Mouse (Mus musculus): ENCODE results near the gene Psg27.

DNA sequence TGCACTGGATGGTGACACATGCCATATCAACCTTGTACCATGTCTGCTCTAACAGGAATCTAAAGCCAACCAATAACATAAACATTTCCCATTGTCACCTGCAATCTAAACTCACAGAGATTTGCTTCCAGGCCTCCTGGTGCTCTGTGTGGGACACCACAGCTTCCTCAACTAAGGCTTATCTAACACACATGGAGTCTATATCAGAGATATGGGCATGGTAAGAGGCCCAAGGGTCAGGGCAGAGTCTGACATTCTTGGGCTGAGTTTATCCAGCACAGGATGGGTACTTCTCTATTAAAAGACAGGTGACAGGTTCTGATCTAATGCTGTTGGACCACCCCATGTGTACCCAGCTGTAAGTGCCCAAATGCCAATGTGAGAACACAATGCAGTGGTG, 7.3 kb downstream of the Psg27 start:
- TF ChIP-seq EP300 (IDR thresholded peaks at IDR 0.05; ENCODE audit: insufficient read depth, low read depth, low read length) (no peak), POLR2A (IDR thresholded peaks at IDR 0.05; ENCODE audit: insufficient read depth, low read length) (no peak)

Data from ES-Bruce4 (cell line).